Mouse (Mus musculus): Measurements from ENCODE around the gene Il17rc. TPM values are rescaled to one million over a fixed set of nuclear protein-coding genes. Genes with fewer than 3 reads are reported as not detected.
A peak's percentile ranks its signal among the peaks of the same experiment; 100 is the strongest.

The Il17rc gene
- polyA plus RNA-seq, 1 experiment from 2014 or later = 6.7 TPM

GRCm38 (mm10) chr6:113508947-113509280 lies 37.7 kb downstream of the Il17rc start:
- Histone ChIP-seq H3K27me3 (ENCODE audit: insufficient read depth, poor library complexity, severe bottlenecking) (no peaks in the 10 kb centered on the region), H3K27ac (no peak overlapping the region), H3K4me1 (replicated peaks) (peaks cover 12% of the 10 kb centered on the region), H3K36me3 (peaks cover 23% of the 10 kb centered on the region), H3K9me3 (no peaks in the 10 kb centered on the region), H3K4me3 (no peak overlapping the region)
- DNase-seq (ENCODE audit: low spot score) = no peak
- 57% methylated on average over 5 of the region's 5 CpGs for WGBS

- Histone ChIP-seq H3K36me3 (peaks cover 73% of the 10 kb centered on the region), H3K4me1 (replicated peaks) (peaks cover 1% of the 10 kb centered on the region; the same call in 1 of the 2 replicates), H3K27me3 (ENCODE audit: insufficient read depth, poor library complexity, severe bottlenecking) (no peaks in the 10 kb centered on the region), H3K27ac (no peak overlapping the region), H3K4me3 (no peak overlapping the region), H3K9me3 (peaks cover 5% of the 10 kb centered on the region; the same call in 1 of the 2 replicates)
- DNase-seq (ENCODE audit: low spot score) = no peak
- 90% methylated on average over 6 of the region's 6 CpGs for WGBS
These were observed 42.7 kb downstream of the Il17rc start for GRCm38 (mm10) chr6:113513944-113514343.

- Histone ChIP-seq H3K4me3 (no peak overlapping the region), H3K36me3 (peaks cover 80% of the 10 kb centered on the region), H3K4me1 (replicated peaks) (no peaks in the 10 kb centered on the region), H3K9me3 (peaks cover 5% of the 10 kb centered on the region; the same call in 1 of the 2 replicates), H3K27me3 (ENCODE audit: insufficient read depth, poor library complexity, severe bottlenecking) (no peaks in the 10 kb centered on the region), H3K27ac (no peak overlapping the region)
- 95% methylated on average over 3 of the region's 3 CpGs for WGBS
- DNase-seq (ENCODE audit: low spot score) = no peak
These were observed 43.4 kb downstream of the Il17rc start for GRCm38 (mm10) chr6:113514600-113514999.

GRCm38 (mm10) chr6:113517434-113518080 lies 46.3 kb downstream of the Il17rc start:
- H3K27me3 ChIP-seq (ENCODE audit: insufficient read depth, poor library complexity, severe bottlenecking) = no peaks in the 10 kb centered on the region
- DNase-seq (ENCODE audit: low spot score) = no peak
- no peak overlapping the region for H3K27ac ChIP-seq
- peaks cover 5% of the 10 kb centered on the region; the same call in 1 of the 2 replicates for H3K9me3 ChIP-seq
- no peaks in the 10 kb centered on the region for H3K4me1 ChIP-seq (replicated peaks)
- WGBS = 97% methylated on average over 8 of the region's 8 CpGs
- H3K36me3 ChIP-seq = peaks cover 99% of the 10 kb centered on the region
- no peak overlapping the region for H3K4me3 ChIP-seq

GRCm38 (mm10) chr6:113522310-113522709 lies 51.1 kb downstream of the Il17rc start:
- no peaks in the 10 kb centered on the region for H3K9me3 ChIP-seq
- WGBS = 80% methylated on average over 1 of the region's 1 CpGs
- no peak overlapping the region for H3K4me3 ChIP-seq
- H3K27me3 ChIP-seq (ENCODE audit: insufficient read depth, poor library complexity, severe bottlenecking) = no peaks in the 10 kb centered on the region
- H3K27ac ChIP-seq = no peak overlapping the region
- no peaks in the 10 kb centered on the region for H3K4me1 ChIP-seq (replicated peaks)
- no peak for DNase-seq (ENCODE audit: low spot score)
- H3K36me3 ChIP-seq = peaks cover 77% of the 10 kb centered on the region

- Histone ChIP-seq H3K27me3 (ENCODE audit: insufficient read depth, poor library complexity, severe bottlenecking) (no peaks in the 10 kb centered on the region), H3K27ac (no peak overlapping the region), H3K4me1 (replicated peaks) (no peaks in the 10 kb centered on the region), H3K4me3 (no peak overlapping the region), H3K9me3 (no peaks in the 10 kb centered on the region), H3K36me3 (peaks cover 75% of the 10 kb centered on the region)
- DNase-seq (ENCODE audit: low spot score) = no peak
- WGBS = 90% methylated on average over 8 of the region's 8 CpGs
These were observed 52.2 kb downstream of the Il17rc start for GRCm38 (mm10) chr6:113523420-113523819.

- no peaks in the 10 kb centered on the region for H3K9me3 ChIP-seq
- H3K4me1 ChIP-seq (replicated peaks) = peaks cover 18% of the 10 kb centered on the region
- DNase-seq (ENCODE audit: low spot score) = peak; percentile 95
- H3K36me3 ChIP-seq = peaks cover 28% of the 10 kb centered on the region
- H3K27me3 ChIP-seq (ENCODE audit: insufficient read depth, poor library complexity, severe bottlenecking) = no peaks in the 10 kb centered on the region
- peak within 1 kb of the TSS; percentile 91 for H3K27ac ChIP-seq
- WGBS = 1% methylated on average over 47 of the region's 47 CpGs
- peak within 1 kb of the TSS; percentile 92 for H3K4me3 ChIP-seq
These were observed 60.0 kb downstream of the Il17rc start, which contains the start of the genes Emc3 and Fancd2 for GRCm38 (mm10) chr6:113530932-113531839. Emc3 (minus strand) TSS chr6:113531652. Fancd2 (plus strand) TSS chr6:113531682.

- H3K4me1 ChIP-seq (replicated peaks) = peaks cover 18% of the 10 kb centered on the region
- peak overlapping the region; percentile 91 for H3K27ac ChIP-seq
- 10% methylated on average over 7 of the region's 7 CpGs for WGBS
- H3K4me3 ChIP-seq = peak overlapping the region; percentile 92
- DNase-seq (ENCODE audit: low spot score) = peak; percentile 12
- peaks cover 28% of the 10 kb centered on the region for H3K36me3 ChIP-seq
- no peaks in the 10 kb centered on the region for H3K9me3 ChIP-seq
- H3K27me3 ChIP-seq (ENCODE audit: insufficient read depth, poor library complexity, severe bottlenecking) = no peaks in the 10 kb centered on the region
These were observed 60.7 kb downstream of the Il17rc start for GRCm38 (mm10) chr6:113531840-113532404.

Other genes with a start within 250 kb of the Il17rc start
- 45.7 and 52.3 TPM in 2 replicates for gene Mtmr14, start 233.6 kb upstream of the Il17rc start, polyA plus RNA-seq (2016; fragmentation: Nextera tagmentation; extraction: Ambion mirVana)
- gene Cpne9, start 189.1 kb upstream of the Il17rc start, polyA plus RNA-seq (2016; fragmentation: Nextera tagmentation; extraction: Ambion mirVana) = 0.35 and 0.58 TPM in 2 replicates
- 25.4 and 26.9 TPM in 2 replicates for gene Brpf1, start 164.3 kb upstream of the Il17rc start, polyA plus RNA-seq (2016; fragmentation: Nextera tagmentation; extraction: Ambion mirVana)
- 15.7 and 16.1 TPM in 2 replicates for gene Ogg1, start 144.5 kb upstream of the Il17rc start, polyA plus RNA-seq (2016; fragmentation: Nextera tagmentation; extraction: Ambion mirVana)
- gene Camk1, start 127.4 kb upstream of the Il17rc start, polyA plus RNA-seq (2016; fragmentation: Nextera tagmentation; extraction: Ambion mirVana) = 42.3 and 58.0 TPM in 2 replicates
- gene Tada3, start 93.5 kb upstream of the Il17rc start, polyA plus RNA-seq (2016; fragmentation: Nextera tagmentation; extraction: Ambion mirVana) = 63.1 and 63.9 TPM in 2 replicates
- gene Arpc4, start 93.3 kb upstream of the Il17rc start, polyA plus RNA-seq (2016; fragmentation: Nextera tagmentation; extraction: Ambion mirVana) = 393 and 423 TPM in 2 replicates
- 5.3 and 7.4 TPM in 2 replicates for gene Ttll3, start 82.2 kb upstream of the Il17rc start, polyA plus RNA-seq (2016; fragmentation: Nextera tagmentation; extraction: Ambion mirVana)
- gene Rpusd3, start 52.1 kb upstream of the Il17rc start, polyA plus RNA-seq (2016; fragmentation: Nextera tagmentation; extraction: Ambion mirVana) = 34.9 and 36.3 TPM in 2 replicates
- not detected in 2 replicates for gene Cidec, start 35.7 kb upstream of the Il17rc start, polyA plus RNA-seq (2016; fragmentation: Nextera tagmentation; extraction: Ambion mirVana)
- gene Jagn1, start 28.9 kb upstream of the Il17rc start, polyA plus RNA-seq (2016; fragmentation: Nextera tagmentation; extraction: Ambion mirVana) = 86.5 and 87.9 TPM in 2 replicates
- 1.7 and 2.2 TPM in 2 replicates for gene Il17re, start 12.9 kb upstream of the Il17rc start, polyA plus RNA-seq (2016; fragmentation: Nextera tagmentation; extraction: Ambion mirVana)
- 36.7 and 42.5 TPM in 2 replicates for gene Creld1, start 11.9 kb downstream of the Il17rc start, polyA plus RNA-seq (2016; fragmentation: Nextera tagmentation; extraction: Ambion mirVana)
- gene Prrt3, start 30.5 kb downstream of the Il17rc start, polyA plus RNA-seq (2016; fragmentation: Nextera tagmentation; extraction: Ambion mirVana) = 1.8 TPM in 2 replicates
- gene Emc3, start 60.2 kb downstream of the Il17rc start, polyA plus RNA-seq (2016; fragmentation: Nextera tagmentation; extraction: Ambion mirVana) = 79.0 and 81.8 TPM in 2 replicates
- 13.2 and 18.1 TPM in 2 replicates for gene Fancd2, start 60.3 kb downstream of the Il17rc start, polyA plus RNA-seq (2016; fragmentation: Nextera tagmentation; extraction: Ambion mirVana)
- gene Fancd2os, start 129.3 kb downstream of the Il17rc start, polyA plus RNA-seq (2016; fragmentation: Nextera tagmentation; extraction: Ambion mirVana) = 0.20 and 0.21 TPM in 2 replicates
- 209 and 225 TPM in 2 replicates for gene Brk1, start 133.3 kb downstream of the Il17rc start, polyA plus RNA-seq (2016; fragmentation: Nextera tagmentation; extraction: Ambion mirVana)
- 43.0 and 45.8 TPM in 2 replicates for gene Vhl, start 152.5 kb downstream of the Il17rc start, polyA plus RNA-seq (2016; fragmentation: Nextera tagmentation; extraction: Ambion mirVana)
- 5.1 and 6.8 TPM in 2 replicates for gene Irak2, start 167.0 kb downstream of the Il17rc start, polyA plus RNA-seq (2016; fragmentation: Nextera tagmentation; extraction: Ambion mirVana)
- 0.41 and 1.2 TPM in 2 replicates for gene Tatdn2, start 225.6 kb downstream of the Il17rc start, polyA plus RNA-seq (2016; fragmentation: Nextera tagmentation; extraction: Ambion mirVana)
- gene Ghrl, start 248.5 kb downstream of the Il17rc start, polyA plus RNA-seq (2016; fragmentation: Nextera tagmentation; extraction: Ambion mirVana) = 0.98 TPM in 1 of 2 replicates, not detected in the other

All from hindbrain, embryonic 10.5 days (tissue).